Mouse (Mus musculus) T-cell, adult 2 months (primary cell): Measurements from ENCODE around the gene Lrrc49.

Source experiments
- DNase-seq: peaks from one replicate; pipeline ENCODE4 v3.0.0; 2022; ENCODE audit warnings: low spot score

Lrrc49 gene

DNA sequence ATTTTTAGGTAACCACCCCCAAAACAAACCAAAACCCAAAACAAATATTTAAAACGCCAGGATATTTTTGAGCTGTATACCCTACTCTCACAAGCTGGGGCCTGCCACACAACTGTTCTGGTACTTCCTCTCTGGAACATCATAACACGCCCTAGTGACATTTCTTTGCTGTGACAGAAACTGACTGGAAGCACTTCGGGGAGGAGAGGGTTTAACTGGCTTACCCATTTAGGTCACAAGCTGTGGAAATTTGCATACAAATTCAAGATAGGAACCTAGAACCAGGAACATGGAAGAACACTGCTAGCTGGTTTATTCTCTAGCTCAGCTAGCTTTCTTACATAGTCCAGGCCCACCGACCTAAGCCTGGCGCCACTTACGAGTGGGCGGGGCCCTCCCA, 92.6 kb downstream of the Lrrc49 start:
- no peak for DNase-seq

GRCm38 (mm10) chr9:60592974-60593373, 95.0 kb downstream of the Lrrc49 start:
- no peak for DNase-seq

DNA sequence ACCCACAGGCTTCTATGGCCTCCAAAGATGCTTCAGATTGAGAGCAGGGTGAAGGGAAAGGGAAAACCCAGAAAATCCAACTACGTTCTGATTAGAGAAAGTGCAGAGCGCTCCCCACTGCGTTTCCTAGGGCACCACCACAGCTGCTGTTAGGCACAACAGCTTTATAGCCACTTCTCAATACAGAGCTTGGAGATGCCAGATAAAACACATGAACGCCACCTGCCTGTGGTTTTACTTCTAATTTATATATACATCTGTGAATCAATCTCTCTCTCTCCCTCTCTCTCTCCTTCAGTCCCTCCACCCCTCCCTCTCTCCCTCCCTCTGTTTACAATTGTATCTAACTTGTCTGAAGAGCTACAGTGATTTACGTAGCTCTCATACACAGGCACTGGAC, 95.6 kb downstream of the Lrrc49 start:
- no peak for DNase-seq

DNA sequence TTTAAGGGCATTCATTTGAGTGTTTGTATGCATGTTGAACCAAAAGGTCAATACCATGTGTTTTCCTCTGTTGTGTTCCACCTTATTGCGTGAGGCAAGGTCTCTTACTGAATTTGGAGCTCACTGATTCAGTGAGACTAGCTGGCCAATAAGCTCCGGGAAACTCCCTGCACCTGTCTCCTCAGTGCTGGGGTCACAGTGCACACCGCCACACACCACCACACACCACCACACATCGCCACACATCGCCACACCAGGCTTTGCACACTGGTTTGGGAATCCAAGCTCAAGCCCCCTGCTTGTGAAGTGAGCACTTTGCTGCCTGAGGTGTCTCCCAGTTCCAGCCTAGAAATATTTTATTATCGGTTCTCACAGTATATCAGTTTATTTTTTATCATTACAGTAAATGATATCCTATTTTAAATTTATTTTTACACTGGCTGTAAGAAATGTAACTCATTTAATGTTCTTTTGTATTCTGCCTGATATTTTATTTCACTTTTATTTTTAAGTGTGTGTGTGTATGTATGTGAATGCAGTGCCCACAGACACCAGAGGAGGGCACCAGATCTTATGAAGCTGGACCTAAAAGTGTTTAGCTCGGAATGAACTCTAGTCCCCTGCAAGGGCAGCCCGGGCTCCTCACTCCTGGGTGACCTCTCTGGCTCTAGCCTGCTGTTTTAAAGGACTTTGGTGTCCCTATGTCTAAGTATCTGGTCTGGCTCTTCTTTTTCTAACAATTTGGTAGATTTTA, 96.9 kb downstream of the Lrrc49 start:
- no peak for DNase-seq

DNA sequence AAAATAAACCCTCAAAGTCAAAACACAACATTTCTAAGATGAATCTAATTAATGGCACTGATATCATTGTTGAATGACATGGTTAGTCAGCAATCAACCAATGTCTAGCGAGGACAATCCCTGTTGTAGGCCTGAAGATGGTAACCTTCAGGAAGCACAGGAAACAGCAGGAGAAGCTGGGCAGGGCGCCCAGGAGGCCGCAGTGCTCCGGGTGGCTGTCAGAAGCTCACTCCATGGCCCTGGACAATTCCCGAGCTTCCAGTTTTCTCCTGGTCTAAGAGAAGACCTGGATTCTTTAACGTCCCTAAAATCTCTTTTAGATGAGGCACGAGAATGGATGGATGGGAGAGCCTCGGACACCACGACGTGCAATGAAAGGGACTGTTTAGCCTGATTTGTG, 99.0 kb downstream of the Lrrc49 start:
- DNase-seq = no peak

- DNase-seq = no peak
These were observed 101.0 kb downstream of the Lrrc49 start for GRCm38 (mm10) chr9:60586920-60587319.

GRCm38 (mm10) chr9:60585206-60585605, 102.8 kb downstream of the Lrrc49 start:
- DNase-seq = no peak

DNA sequence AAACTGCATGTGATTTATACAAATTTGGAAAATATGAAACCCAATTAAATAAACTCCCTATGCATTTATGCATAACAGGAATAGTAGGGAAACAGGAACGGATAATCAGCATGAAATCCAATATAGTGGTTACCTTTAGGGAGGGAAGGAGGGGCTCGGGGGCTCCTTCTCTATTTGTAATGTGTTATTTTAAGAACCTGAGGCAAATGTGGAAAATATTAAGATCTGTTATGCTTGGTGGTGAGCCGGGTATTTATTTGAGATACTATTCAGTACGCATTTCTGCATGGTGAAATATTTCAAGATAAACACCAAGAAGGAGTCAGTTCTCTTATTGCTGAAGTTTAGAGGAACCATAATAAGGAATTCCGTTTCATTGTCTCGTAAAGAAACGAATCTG, 105.4 kb downstream of the Lrrc49 start:
- no peak for DNase-seq

DNA sequence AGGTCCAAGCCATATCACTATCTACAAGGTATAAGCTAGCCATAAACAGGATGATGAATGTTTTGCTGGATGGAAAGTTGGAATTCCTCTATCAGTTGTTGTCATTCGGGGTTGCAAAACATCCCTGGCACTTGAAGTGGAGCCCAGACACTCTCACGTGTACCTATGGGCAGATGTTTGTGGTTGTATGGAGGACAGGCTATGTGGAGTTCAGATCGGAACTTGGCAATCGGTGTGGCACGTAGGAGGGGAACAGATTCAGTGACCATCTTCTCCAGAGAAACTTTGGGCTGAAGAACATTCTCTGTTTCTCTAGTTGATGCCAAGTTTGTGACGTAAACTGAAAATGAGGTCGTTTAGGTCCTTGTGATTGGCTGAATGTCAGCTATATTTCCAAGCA, 114.9 kb downstream of the Lrrc49 start:
- no peak for DNase-seq

- no peak for DNase-seq
These were observed 116.2 kb downstream of the Lrrc49 start for GRCm38 (mm10) chr9:60571725-60572124.

DNA sequence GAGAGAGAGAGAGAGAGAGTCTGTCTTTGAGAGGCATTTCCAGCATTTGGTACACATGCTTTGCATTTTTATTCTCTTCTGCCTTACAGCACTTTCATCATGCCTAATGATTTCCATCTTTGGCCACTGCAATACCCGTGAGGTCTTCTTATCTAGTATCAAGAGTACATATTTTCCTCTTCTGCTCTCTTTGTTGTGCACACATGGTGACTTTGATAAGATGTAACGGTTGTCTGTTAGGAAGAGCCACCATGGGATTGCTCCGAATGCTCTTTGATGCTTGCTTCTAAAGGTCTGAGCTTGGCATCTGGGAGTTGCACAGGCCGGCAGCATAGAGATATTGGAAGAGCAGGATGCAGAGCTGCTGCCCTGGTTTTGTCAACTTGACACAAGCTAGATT, 116.9 kb downstream of the Lrrc49 start:
- DNase-seq = no peak

DNA sequence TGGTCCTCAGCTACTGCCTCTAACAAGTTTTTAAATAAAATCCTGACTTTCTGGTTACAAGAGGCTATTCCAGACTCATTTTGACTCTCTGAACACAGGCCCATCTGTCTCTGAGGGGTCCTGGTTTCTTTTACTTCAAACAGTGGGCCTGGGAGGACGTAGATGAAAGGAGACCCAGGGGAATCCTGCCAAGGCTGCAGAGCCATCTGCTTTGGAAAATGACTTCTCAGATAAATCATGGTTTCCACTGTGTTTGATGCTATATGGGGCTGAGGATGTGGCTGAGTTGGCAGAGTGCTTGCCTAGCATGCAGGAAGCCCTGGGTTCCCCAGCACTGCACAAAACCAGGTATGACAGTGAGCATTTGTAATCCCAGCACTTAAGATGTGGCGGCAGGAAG, 118.6 kb downstream of the Lrrc49 start:
- no peak for DNase-seq

DNA sequence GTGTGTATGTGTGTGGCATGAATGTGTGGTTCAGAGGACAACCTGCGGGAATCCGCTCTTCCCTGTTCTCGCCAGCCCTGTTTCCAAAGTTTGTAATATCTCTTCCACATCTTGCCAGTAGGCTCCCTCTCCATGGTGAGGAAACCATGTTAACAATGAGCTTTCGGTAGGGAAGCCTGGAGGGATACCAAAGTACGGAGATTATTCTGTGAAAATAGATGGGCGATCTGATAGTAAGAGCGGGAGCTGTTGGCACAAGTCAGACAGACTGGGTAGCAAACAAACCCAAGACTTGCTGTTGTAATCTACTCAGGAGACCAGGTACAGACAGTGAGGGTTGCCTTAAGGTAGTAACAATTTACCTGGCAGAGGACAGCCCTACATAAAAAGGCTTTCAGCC, 124.1 kb downstream of the Lrrc49 start:
- DNase-seq = no peak

GRCm38 (mm10) chr9:60562443-60563371, 125.3 kb downstream of the Lrrc49 start:
- DNase-seq = no peak

- DNase-seq = no peak
These were observed 126.2 kb downstream of the Lrrc49 start for GRCm38 (mm10) chr9:60561641-60562289.

GRCm38 (mm10) chr9:60558507-60558906, 129.5 kb downstream of the Lrrc49 start:
- no peak for DNase-seq

- DNase-seq = no peak
These were observed 136.7 kb downstream of the Lrrc49 start for GRCm38 (mm10) chr9:60551238-60551637.

GRCm38 (mm10) chr9:60548182-60548581, 139.8 kb downstream of the Lrrc49 start:
- no peak for DNase-seq

DNA sequence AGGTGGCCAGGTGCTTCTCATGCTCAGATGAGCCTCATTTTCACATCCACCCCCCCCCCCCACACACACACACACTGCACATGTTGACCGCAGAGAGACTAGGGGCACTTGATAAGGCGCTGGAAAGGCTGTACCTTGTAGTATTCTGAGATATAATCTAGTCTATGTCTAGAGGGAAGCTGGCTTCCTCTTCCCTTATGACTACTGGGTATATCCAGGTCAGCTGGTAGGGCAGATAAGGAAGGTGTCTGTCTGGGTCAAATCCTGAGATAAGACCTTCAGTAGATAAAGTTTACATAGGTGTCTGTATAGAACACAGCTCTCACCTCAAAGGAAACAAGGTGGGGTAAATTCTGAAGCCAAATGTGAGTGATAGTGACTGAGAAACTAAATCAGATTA, 141.8 kb downstream of the Lrrc49 start:
- DNase-seq = no peak

- no peak for DNase-seq
These were observed 142.4 kb downstream of the Lrrc49 start for GRCm38 (mm10) chr9:60545361-60546096.

DNA sequence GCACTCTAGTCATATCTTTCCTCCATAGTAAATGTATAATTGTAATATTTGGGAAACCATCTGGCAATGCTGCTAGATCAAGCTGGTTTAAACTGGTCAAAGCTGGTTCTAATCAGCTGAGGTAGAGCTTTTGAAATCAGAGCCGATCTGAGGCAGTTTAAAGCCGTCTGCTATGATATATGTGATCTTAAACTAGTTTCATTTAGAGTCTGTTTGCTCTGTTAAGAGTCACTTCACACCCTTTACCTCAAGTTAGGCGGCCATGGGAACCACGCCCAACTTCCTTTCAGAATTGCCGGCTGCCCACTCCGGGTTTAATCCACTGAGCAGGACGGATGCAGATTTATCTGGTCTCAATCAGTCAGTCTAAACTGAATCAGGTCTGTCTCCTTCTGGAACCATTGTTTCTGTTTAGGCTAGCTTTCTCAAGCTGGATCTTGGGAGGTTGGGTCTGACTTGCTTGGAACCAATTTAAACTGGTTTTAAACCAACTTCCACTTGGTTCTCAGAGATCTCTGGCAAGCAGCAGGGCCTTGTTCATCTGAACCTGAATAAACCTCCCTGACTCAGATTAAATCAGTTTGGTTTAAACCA, 144.4 kb downstream of the Lrrc49 start:
- no peak for DNase-seq

DNA sequence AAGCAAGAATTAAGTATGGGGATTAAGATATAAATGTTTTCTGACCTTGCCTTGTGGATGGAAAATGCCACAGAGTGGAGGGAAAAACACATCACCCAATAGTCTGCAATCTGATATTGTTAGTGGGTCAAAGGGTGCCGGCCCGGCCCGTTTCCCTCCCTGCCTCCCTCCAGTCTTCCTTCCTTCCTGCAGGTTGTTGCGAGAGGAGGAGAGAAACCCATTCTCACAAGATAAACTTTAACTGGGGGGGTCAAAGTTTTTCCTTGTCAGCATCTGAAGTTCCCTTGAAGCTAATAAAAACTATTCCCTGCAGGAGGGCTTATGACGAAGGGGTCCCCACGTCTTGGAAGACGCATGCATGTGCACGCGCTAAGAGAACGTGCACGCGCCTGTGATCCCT, 157.6 kb downstream of the Lrrc49 start:
- no peak for DNase-seq
